Mouse (Mus musculus) megakaryocyte-erythroid progenitor cell, adult 5 weeks (primary cell): Measurements from ENCODE around the gene Rprm. TPM values are rescaled to one million over a fixed set of nuclear protein-coding genes. Genes with fewer than 3 reads are reported as not detected.

Experiments used
- polyA plus RNA-seq: library from polyadenylated mRNA; stranded (reverse); fragments of >175 nt; gene quantifications from 2 replicates; pipeline ENCODE4 v1.2.3, GENCODE M21; 2012

Rprm gene
- polyA plus RNA-seq, result 0.15 and 0.17 TPM in 2 replicates

GRCm38 (mm10) chr2:54085430-54086087 is at the start of gene Rprm:
Gene Rprm (minus strand): TSS chr2:54085552.

